15 mouse cellular contexts compared by ENCODE assay signal in genomic region chr14:53980771-53981170, GRCm38 (mm10).
"Had no signal": no experiment of that assay in that cellular context is flagged by ENCODE, and none has a peak within 500 bp of the region (broad histone marks: within the 10 kb centered on the region; RNA-seq: fewer than 3 reads in every experiment).

No protein-coding gene starts in this region.

- ATAC-seq: lung, postnatal 0 days; midbrain, embryonic 13.5 days had no signal

- H3K27ac ChIP-seq: layer of hippocampus, adult 2 months; limb, embryonic 10.5 days; liver, embryonic 15.5 days; midbrain, embryonic 13.5 days; neural tube, embryonic 15.5 days had no signal

- H3K4me3 ChIP-seq: layer of hippocampus, adult 2 months; limb, embryonic 10.5 days; liver, embryonic 15.5 days; midbrain, embryonic 13.5 days; neural tube, embryonic 15.5 days had no signal

- H3K9me3 ChIP-seq: limb, embryonic 10.5 days; liver, embryonic 15.5 days; midbrain, embryonic 13.5 days; neural tube, embryonic 15.5 days had no signal

- H3K27me3 ChIP-seq: liver, embryonic 15.5 days; midbrain, embryonic 13.5 days; neural tube, embryonic 15.5 days had no signal

- H3K9ac ChIP-seq: liver, embryonic 15.5 days; midbrain, embryonic 13.5 days; neural tube, embryonic 15.5 days had no signal

- H3K36me3 ChIP-seq: limb, embryonic 10.5 days; liver, embryonic 15.5 days; midbrain, embryonic 13.5 days; neural tube, embryonic 15.5 days had no signal

- H3K4me2 ChIP-seq: liver, embryonic 11.5 days; liver, embryonic 15.5 days; midbrain, embryonic 13.5 days; neural tube, embryonic 15.5 days had no signal

- H3K4me1 ChIP-seq: limb, embryonic 10.5 days; liver, embryonic 15.5 days; midbrain, embryonic 13.5 days; neural tube, embryonic 15.5 days had no signal

- DNase-seq: kidney, postnatal 10 days; kidney, postnatal 4 days; lung, adult 2 months; lung, postnatal 36 days; right cerebral cortex, postnatal 4 days; spleen, adult 18-20 months; thymus, adult 2 months; thymus, postnatal 25 days had no signal
